Mouse (Mus musculus): ENCODE results near the gene Prkar2b. TPM values are rescaled to one million over a fixed set of nuclear protein-coding genes. Genes with fewer than 3 reads are reported as not detected.
"Not testable (repeated sequence)": the region's sequence is repeated elsewhere in the genome, so short reads cannot be mapped to it uniquely, and the experiment has no call there.

The Prkar2b gene
- total RNA-seq, 2 experiments from 2014 or later, result 43.9 to 46.2 TPM

DNA sequence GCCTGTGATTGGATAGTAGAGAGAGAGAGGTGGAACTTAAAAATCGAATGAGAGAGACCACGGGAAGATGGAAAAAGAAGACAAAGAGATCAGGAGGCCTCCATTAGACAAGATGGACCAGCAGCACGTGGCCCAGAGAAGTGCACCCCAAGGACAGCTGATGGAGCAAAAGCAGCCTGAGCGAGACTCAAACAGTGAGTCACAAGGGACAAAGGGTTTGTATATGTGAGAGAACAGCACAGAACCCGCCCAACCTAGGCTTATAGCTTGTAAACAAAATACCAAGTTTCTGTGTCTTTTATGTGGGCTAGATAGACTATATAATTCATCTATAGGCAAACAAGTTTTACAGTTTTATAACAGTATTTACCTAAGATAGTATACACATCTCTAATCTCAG lies 50.0 kb downstream of the Prkar2b start:
- no peak for DNase-seq (ENCODE audit: low spot score in 2 of 2)

DNA sequence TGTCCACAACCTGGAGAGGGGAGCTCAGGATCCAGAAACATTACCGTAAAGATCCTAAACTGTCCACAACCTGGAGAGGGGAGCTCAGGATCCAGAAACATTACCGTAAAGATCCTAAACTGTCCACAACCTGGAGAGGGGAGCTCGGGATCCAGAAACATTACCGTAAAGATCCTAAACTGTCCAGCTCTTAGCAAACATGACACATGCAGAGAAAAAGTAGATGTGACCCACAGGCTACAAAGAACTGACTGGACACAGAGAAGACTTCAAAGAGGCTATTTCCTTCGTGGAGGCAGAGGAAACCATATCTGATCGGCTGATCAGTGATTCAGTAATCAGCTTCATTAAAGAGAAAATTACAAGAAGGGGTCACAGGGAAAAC lies 51.1 kb downstream of the Prkar2b start:
- DNase-seq (ENCODE audit: low spot score in 2 of 2), result not testable (repeated sequence)

DNA sequence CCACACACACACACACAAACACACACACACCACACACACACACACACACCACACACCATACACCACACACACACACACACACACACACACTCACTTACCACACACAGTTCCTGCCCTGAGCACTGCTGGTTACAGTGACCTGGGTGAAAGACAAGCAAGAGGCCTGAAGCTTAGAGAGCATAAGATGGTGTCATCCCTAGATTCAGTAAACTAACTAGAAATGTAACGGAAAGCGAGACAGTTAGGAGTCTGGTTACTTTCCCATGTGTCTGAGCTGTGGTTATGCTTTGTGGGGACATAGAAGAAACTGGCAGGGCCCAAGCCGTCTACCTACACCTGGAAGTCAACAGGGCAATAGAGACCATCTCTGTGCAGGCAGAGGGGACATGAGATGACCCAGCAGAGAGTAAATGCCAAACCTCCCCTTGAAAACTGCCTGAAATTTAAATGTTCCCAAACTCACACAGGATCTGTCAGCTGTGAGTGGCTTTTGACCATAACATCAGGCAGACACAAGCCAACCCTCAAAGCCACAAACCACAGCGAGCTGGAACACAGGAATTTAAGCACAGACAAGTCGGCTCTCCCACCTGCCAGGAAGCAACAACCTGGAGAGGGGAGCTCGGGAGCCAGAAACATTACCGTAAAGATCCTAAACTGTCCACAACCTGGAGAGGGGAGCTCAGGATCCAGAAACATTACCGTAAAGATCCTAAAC lies 51.7 kb downstream of the Prkar2b start:
- DNase-seq (ENCODE audit: low spot score in 2 of 2), result no peak

DNA sequence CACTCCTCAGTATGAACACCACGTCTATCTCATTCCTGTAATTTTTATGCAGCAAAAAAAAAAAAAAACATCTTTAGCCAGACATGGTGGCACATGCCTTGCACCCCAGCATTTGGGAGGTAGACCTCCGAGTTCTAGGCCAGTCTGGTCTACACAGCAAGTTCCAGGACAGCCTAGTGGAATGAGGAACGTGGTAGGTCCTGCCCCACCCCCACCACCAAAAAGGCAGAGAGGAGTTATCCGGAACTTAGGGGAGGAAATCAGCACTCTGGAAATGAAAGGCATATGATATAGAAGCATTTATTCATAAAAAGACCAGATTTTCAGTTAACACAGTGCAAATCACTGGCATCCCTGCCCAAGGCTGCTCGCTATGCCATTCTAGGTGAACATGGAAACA lies 52.4 kb downstream of the Prkar2b start:
- no peak for DNase-seq (ENCODE audit: low spot score in 2 of 2)

DNA sequence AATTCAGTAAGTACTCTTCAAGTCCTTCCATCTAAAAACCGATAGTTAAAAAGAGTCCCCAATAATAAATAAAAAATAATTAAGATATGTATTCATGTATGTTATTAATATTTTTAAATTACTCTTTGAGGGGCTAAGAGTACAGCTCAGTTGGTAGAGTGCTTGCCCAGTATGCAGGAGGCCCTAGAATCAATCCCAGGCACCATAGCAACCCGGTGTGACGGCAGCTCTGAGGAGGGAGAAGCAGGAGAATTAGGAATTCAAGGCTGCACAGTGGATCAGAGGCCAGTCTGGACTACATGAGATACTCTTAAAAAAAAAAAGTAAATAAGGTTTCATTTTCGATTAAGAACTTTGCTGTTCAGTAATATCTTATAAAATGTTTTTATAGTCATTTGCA lies 53.5 kb downstream of the Prkar2b start:
- no peak for DNase-seq (ENCODE audit: low spot score in 2 of 2)

DNA sequence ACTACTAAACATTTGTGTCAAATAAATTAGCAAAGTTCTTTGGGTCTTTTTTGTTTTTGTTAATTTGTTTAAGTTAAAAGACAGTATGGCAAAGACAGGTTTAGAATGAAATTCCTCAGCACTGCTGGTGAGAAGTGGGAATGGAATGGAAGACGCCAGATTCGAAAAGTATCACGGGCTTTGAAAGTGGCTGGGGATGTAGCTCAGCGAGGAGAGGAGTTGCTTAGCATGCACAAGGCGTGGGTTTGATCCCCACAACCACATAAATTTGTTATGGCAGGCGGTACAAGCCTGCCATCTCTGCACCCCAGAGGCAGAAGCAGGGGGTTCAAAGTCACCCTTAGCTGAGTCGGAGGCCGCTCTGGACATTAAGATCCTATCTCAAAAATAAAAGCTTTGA lies 54.1 kb downstream of the Prkar2b start:
- DNase-seq (ENCODE audit: low spot score in 2 of 2), result no peak

DNA sequence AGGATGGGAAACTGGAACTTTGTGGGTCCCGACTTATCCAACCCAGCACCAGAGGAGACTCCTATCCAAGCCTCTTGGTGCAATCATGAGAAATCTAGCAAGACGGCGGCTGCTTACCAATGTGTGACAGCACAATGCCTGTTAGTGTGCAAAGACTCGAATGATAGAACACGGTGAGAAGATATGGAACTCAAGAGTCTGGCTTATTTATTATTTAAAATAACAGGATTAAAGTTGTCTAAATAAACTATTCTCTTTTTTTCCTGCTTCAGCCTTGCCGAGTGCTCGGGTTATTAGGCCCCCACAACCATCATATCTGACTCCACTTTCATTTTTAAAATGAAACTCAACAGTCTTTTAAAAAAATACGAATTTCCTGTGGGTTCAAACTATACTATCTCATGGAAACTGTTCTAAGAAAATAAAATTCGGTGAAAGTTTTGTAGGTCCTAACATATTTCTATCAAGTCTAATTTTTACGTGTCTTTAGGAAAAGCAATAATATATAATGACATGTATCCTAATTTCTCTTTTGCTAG lies 54.6 kb downstream of the Prkar2b start:
- no peak for DNase-seq (ENCODE audit: low spot score in 2 of 2)

DNA sequence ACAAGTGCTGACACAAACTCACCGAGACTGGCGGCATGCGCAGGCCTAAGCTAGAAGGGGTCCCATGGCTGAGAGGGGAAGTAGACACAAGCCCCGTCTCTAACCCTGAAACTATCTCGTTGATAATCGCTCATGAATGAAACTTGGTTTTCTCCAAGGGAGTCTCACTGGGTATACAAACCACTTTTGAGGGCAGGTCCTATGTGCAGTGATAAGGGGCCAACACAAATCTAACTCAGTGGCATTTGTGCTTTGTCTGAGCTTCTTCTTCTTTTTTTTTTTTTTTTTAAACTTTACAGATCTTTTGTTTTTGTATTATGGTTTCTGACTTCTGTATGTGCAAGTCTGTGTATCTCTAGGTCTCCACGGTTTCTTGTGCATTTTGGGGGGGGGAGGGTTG lies 60.6 kb downstream of the Prkar2b start:
- DNase-seq (ENCODE audit: low spot score in 2 of 2), result no peak

DNA sequence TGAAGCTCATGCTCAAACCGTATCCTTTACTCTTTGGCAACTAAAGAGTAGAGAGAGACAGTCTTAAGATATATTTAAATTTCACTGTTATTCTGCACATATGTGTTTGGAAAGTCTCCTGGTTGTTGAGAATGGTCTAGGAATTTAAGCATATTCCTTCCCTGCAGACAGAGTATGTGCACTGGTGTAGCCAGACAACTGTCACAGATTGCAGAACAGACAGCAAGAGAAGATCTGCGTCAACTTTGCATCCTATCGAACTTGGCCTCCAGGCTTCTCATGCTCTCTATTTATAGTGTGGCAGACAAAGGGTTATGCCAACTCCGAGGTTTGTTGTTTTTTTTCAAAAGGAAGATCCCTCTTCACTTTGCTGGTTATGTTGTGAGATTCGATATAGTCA lies 62.4 kb downstream of the Prkar2b start:
- peak in 1 of 2 experiments; percentile 52 for DNase-seq (ENCODE audit: low spot score in 2 of 2)

DNA sequence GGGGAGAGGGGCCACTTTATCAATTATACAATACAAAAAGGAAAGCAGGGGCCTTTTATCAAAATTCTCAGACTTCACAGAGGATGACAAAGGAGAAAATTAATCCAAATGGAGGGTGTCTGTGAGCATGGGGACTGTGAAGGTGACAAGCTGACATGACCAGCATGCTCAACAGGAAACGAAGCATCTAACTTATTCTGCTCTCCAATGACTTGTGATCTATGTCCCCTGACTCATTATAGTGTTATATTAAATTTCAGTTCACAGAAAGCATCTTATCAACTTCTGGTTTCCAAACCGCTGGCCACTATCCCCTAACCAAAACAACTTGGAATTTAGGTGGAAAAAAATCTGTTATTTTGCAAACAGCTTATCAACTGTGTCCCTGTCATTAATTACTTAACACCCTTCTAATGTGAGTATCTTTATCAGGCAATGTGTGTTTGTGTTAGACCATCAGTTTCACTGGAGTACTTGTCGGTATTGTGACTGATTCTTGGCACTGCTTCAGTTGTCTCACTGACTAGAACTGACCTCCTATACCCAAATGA lies 63.7 kb downstream of the Prkar2b start:
- no peak for DNase-seq (ENCODE audit: low spot score in 2 of 2)

DNA sequence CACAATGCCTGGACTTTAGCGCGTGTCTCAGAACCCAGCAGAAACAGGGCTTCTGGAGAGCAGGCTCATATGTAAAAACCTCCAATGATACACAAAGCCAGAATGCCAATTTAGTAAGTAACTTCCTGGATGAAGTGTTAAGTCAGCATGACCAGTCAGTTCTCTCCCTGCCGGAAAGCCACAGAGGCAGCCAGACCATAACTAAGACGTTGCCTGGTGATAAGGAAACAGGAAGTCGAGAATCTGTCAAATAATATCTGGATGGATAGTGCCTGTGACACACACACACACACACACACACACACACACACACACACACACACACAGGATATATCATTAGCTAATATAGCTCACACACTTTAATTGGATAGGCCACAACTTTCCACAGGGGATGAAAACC lies 64.2 kb downstream of the Prkar2b start:
- DNase-seq (ENCODE audit: low spot score in 2 of 2), result no peak

DNA sequence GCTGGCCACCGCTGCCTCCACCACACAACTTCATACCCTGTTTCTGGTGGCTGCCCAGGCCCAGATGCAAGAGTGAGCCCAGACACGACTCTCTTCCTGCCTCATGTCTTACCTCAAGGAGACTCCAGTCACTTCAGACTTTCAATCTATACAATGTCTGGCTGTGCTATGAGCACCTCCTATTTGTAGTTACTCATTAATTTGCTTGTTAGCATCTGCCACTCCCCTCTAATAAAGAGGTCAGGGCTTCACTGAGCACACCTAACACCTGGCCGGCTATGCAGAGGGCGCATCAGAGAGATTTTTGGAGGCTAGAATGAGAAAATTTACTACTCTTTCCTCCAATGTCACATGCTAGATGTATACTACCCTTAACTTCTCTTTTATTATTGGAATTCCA lies 70.5 kb downstream of the Prkar2b start:
- DNase-seq (ENCODE audit: low spot score in 2 of 2), result no peak

DNA sequence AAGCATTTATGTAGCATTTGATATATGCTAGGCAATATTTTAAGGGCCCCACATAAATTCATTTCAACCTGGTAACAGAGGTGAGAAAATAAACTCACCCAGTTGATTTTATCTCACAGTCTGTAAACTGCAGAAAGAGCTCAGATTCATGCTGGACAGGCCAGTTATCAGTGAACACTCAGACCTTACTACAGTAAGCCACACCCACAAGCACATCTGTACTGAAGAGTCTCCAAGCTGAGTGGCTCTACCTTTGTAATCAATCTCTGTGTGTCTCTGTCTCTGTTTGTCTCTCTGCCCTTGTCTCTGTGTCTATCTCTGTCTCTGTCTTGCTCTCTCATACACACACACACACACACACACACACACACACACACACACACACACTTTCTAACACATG lies 71.4 kb downstream of the Prkar2b start:
- DNase-seq (ENCODE audit: low spot score in 2 of 2), result no peak

DNA sequence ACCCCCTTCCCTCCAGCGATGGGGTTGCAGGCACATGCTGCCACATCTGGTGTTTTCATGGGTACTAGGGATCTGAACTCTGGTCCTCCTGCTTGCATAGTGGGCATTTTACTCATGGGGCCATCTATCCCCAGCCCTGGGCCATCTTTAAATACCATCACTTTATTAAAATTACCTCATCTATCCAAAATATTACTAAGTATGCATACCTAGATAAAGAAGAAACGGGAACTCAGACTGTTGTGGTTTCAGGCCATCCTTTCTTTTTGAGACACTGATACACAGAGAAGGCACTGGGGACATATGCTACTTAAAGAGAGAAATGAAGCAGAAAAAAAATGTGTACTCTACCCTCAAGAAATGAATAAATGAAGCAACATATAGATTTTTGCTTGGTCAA lies 74.6 kb downstream of the Prkar2b start:
- no peak for DNase-seq (ENCODE audit: low spot score in 2 of 2)

DNA sequence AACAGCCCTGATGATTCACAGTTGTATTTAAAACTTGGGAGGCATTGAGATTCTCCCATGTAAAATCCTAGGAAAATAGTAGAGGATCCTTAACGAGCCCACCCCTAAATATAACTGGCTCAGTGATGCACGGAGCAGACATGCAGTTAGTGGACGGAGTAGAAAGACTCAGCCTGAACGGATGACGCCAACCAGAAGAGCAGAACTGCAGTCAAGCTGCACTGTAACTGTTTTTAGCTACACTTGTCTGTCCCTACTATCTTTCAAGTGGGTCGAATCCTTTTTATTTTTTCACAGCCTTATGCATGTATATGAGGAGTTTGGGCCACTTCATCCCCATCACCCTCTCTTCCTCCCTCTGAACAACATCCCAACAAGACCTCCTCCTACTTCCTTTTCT lies 75.4 kb downstream of the Prkar2b start:
- no peak for DNase-seq (ENCODE audit: low spot score in 2 of 2)

DNA sequence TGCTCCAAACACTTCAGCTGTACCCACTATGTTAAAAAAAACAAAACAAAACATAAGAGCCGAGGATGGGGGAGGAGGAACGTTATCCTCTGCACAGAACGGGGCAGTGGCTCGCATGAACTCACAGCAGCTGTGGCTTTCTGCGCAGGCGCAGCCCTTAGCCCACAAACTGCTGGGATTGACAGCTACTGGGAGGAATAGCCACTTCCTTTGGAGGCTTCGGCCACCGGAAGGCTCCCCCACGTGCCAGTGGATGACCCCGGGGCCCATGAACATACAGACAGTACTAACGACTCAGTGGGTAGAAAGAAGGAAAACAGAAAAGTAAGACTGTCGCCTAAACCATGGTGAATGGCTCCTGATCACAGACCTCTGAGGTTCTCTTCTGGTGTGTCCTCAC lies 76.4 kb downstream of the Prkar2b start:
- no peak for DNase-seq (ENCODE audit: low spot score in 2 of 2)

DNA sequence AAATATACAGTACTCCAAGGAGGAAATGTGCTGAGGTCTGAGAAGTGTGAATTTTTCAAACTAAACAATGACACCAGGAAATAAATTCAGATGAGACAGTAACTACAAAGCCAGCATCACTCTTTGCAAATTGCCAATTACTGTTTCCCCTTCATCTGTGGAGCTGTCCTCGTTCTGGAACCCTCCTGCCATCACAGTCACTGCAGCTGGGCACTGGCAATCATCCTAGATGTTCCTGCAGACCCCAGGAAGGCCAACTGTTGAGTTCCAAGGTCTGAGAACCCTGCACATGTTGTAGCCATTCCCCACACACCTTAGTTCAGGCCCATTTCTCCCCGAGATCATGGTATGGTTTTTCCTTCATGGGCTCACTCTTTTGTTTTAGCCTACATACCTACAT lies 76.9 kb downstream of the Prkar2b start:
- DNase-seq (ENCODE audit: low spot score in 2 of 2), result peak in 1 of 2 experiments; percentile 29

DNA sequence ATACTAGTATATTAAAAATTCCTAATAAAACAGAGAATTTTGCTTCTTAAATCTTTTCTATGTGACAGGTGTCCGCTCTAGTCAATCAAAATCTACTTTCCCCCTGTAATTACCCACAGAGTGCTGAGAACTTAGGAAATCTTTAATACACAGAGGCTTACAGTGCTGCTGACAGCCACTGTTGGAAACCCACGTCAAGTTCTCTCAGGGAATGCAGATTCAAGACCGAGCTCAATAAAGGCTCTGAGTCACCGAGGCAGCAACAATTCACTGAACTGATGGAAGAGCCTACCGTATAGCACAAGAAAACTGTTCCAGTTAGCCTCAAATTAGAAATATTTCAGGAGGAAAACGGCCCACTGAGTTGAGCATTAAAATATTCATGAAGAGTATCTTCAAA lies 77.3 kb downstream of the Prkar2b start:
- no peak for DNase-seq (ENCODE audit: low spot score in 2 of 2)

DNA sequence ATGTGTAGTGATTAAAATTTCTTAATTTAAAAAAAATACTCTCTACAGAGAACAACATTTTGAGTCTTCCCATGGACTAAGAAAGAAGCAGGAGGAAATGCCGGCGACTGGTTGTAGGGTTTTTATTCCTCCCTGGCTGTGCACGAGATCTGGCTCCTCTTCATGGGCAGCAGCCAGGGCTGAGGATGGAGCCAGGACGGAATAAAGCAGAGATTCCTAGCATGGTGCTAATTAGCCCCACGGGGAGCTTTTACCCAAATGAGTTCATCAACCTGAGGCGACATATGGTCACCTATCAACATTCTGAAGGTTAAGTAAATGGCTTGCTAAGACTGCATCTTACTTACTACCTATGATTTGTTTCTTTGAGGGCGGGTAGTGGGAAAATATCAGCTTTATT lies 77.9 kb downstream of the Prkar2b start:
- DNase-seq (ENCODE audit: low spot score in 2 of 2), result peak in 1 of 2 experiments; percentile 48

DNA sequence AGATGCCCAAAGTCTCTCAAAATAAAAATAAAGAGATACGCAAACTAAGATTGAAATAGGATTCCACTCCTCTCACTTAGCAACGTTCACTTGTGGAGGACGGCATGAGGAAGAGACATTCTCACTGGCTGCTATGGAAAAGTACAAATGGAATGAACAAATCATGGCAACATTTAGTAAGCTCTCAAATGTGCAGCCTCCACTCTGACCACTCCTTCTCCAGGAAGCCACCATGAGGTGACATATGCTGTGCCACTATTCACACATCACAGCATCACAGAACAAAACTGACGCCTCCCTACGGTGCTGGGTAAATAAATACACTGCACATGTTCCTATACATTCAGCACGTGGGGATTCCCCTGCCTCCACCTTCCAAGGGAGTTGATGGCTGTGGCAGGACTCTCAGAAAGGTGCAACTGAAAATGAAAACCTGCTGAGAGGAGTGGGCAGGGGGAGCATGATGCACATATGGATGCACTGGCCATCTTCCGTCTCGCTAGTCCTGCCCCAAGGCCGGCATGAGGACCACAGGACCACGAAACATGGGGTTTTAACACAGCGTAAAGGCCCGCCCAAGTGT lies 83.4 kb downstream of the Prkar2b start:
- no peak for DNase-seq (ENCODE audit: low spot score in 2 of 2)

DNA sequence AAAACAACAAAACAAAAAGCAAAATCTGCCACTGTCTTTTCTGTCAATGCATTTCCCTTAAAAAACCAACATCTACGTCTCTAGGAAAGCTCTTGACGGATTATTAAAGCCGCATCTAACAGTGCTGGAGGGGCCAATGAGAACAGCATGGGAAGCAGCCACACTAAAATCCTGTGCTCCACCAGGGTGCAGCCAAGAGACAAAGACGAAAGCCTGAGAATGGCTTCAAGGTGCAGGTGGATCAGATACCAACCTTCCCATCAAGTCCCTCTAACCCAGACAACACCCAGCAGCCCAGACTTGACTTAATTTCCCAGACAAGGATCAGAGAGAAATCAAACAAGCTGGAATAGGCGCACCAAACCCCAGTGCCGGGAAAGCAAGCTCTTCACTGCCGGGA lies 84.6 kb downstream of the Prkar2b start:
- DNase-seq (ENCODE audit: low spot score in 2 of 2), result no peak

DNA sequence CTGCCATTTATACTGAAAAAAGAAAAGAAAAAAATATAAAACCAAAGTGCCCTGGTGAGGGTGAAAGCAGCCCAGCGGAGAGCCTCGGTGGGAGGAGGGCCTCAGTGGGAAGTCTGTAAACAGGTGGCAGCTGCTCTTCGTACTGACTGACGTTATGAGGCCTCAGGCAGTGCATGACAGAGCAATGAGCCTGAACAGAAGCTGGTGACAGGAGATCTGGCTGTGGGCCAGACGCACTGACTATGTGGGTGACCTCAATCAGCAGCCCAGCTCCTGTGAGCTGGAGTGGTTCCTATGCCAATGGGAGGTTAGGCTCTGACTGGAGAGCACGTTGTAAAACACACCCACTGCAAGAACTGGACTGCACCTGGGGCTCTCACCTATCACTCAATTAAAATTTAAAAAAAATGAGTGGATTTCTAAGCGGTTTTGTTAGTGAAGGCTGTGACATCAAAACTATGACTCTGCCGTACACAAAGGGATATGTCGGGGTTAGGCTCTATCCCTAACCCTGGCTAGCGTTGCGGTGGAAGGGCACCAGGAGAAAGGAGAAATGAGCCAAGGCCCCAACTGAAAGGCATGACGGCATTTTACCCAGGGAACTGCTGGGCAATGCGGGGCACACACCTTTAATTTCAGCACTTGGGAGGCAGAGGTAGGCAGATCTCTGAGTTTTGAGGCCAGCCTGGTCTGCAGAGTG lies 87.5 kb downstream of the Prkar2b start:
- DNase-seq (ENCODE audit: low spot score in 2 of 2), result no peak

Data from layer of hippocampus, postnatal 14 days (tissue).